ENCODE assay signal across 32 mouse cellular contexts in genomic region chr3:141871805-141872204, GRCm38 (mm10).
"Had no signal": no experiment of that assay in that cellular context is flagged by ENCODE, and none has a peak within 500 bp of the region (broad histone marks: within the 10 kb centered on the region; RNA-seq: fewer than 3 reads in every experiment).

No protein-coding gene starts in this region.

- H3K27me3 ChIP-seq: limb, embryonic 12.5 days; limb, embryonic 13.5 days; limb, embryonic 15.5 days; liver, embryonic 12.5 days; liver, embryonic 13.5 days; liver, embryonic 15.5 days; lung, embryonic 15.5 days; megakaryocyte, embryonic 14.5 days; midbrain, embryonic 12.5 days; midbrain, embryonic 13.5 days; midbrain, embryonic 15.5 days had no signal

- ATAC-seq: liver, embryonic 12.5 days; liver, postnatal 0 days; lung, postnatal 0 days; midbrain, embryonic 13.5 days; midbrain, embryonic 15.5 days; midbrain, embryonic 16.5 days had no signal

- H3K27ac ChIP-seq: left cerebral cortex, adult 2 months; limb, embryonic 10.5 days; limb, embryonic 12.5 days; limb, embryonic 13.5 days; limb, embryonic 15.5 days; liver, embryonic 12.5 days; liver, embryonic 13.5 days; liver, embryonic 14.5 days; liver, embryonic 15.5 days; lung, embryonic 15.5 days; macrophage; midbrain, embryonic 12.5 days; midbrain, embryonic 13.5 days; midbrain, embryonic 15.5 days had no signal

- H3K36me3 ChIP-seq: liver, embryonic 12.5 days; liver, embryonic 13.5 days; liver, embryonic 15.5 days; lung, embryonic 15.5 days; midbrain, embryonic 13.5 days; midbrain, embryonic 15.5 days had no signal

- DNase-seq: left cerebral cortex, postnatal 4 days; liver; liver, embryonic 13.5 days; liver, postnatal 0 days; lung, adult 18-20 months; lung, adult 2 months; lung, embryonic 14.5 days; lung, postnatal 10 days; lung, postnatal 14 days; lung, postnatal 36 days; lung, postnatal 4 days; midbrain, embryonic 14.5 days had no signal

- H3K9ac ChIP-seq: limb, embryonic 12.5 days; limb, embryonic 13.5 days; limb, embryonic 15.5 days; liver, embryonic 12.5 days; liver, embryonic 13.5 days; liver, embryonic 14.5 days; liver, embryonic 15.5 days; liver, postnatal 0 days; lung, embryonic 14.5 days; lung, embryonic 15.5 days; midbrain, embryonic 12.5 days; midbrain, embryonic 13.5 days; midbrain, embryonic 15.5 days had no signal

- H3K4me2 ChIP-seq: limb, embryonic 12.5 days; limb, embryonic 13.5 days; limb, embryonic 15.5 days; liver, embryonic 11.5 days; liver, embryonic 12.5 days; liver, embryonic 13.5 days; liver, embryonic 15.5 days; lung, embryonic 14.5 days; lung, embryonic 15.5 days; midbrain, embryonic 11.5 days; midbrain, embryonic 12.5 days; midbrain, embryonic 13.5 days; midbrain, embryonic 15.5 days had no signal

- H3K9me3 ChIP-seq: limb, embryonic 10.5 days; limb, embryonic 15.5 days; liver, embryonic 12.5 days; liver, embryonic 13.5 days; liver, embryonic 15.5 days; lung, embryonic 15.5 days; midbrain, embryonic 12.5 days; midbrain, embryonic 15.5 days had no signal

- H3K4me1 ChIP-seq: limb, embryonic 10.5 days; limb, embryonic 12.5 days; limb, embryonic 13.5 days; limb, embryonic 15.5 days; liver, embryonic 12.5 days; liver, embryonic 13.5 days; liver, embryonic 15.5 days; lung, embryonic 15.5 days; megakaryocyte, embryonic 14.5 days; midbrain, embryonic 13.5 days; midbrain, embryonic 15.5 days had no signal

- H3K4me3 ChIP-seq: left cerebral cortex, adult 2 months; limb, embryonic 10.5 days; limb, embryonic 12.5 days; limb, embryonic 13.5 days; limb, embryonic 15.5 days; liver, embryonic 12.5 days; liver, embryonic 13.5 days; liver, embryonic 15.5 days; lung, embryonic 15.5 days; midbrain, embryonic 10.5 days; midbrain, embryonic 12.5 days; midbrain, embryonic 13.5 days; midbrain, embryonic 15.5 days; myocyte had no signal
